Mouse (Mus musculus): ENCODE data around the gene Ttll8. TPM values are rescaled to one million over a fixed set of nuclear protein-coding genes. Genes with fewer than 3 reads are reported as not detected.

The Ttll8 gene
- polyA plus RNA-seq, 1 experiment from 2014 or later = not detected

GRCm38 (mm10) chr15:88915046-88915445 is 39.2 kb downstream of the Ttll8 start:
- Histone ChIP-seq H3K4me3 (ENCODE audit: low read depth, low read length) (no peak overlapping the region), H3K27ac (ENCODE audit: low read length) (no peak overlapping the region), H3K9me3 (replicated peaks; ENCODE audit: control insufficient read depth, low read length) (no peaks in the 10 kb centered on the region), H3K4me1 (ENCODE audit: control insufficient read depth, low read depth, low read length) (peaks cover 2% of the 10 kb centered on the region), H3K36me3 (ENCODE audit: control insufficient read depth, insufficient read depth) (no peaks in the 10 kb centered on the region), H3K9ac (ENCODE audit: low read depth, low read length) (no peak overlapping the region), H3K4me2 (ENCODE audit: low read depth, low read length) (no peak overlapping the region), H3K27me3 (ENCODE audit: control insufficient read depth, insufficient read depth, low read depth, low read length) (no peaks in the 10 kb centered on the region)
- no peak for ATAC-seq (ENCODE audit: low read depth)
- 76% methylated on average over 7 of the region's 7 CpGs for WGBS (ENCODE audit: insufficient replicate concordance)

- no peak overlapping the region for H3K4me3 ChIP-seq (ENCODE audit: low read depth, low read length)
- H3K36me3 ChIP-seq (ENCODE audit: control insufficient read depth, insufficient read depth) = no peaks in the 10 kb centered on the region
- no peaks in the 10 kb centered on the region for H3K9me3 ChIP-seq (replicated peaks; ENCODE audit: control insufficient read depth, low read length)
- no peaks in the 10 kb centered on the region for H3K27me3 ChIP-seq (ENCODE audit: control insufficient read depth, insufficient read depth, low read depth, low read length)
- no peak for ATAC-seq (ENCODE audit: low read depth)
- no peaks in the 10 kb centered on the region; the same call in 1 of the 2 replicates for H3K4me1 ChIP-seq (ENCODE audit: control insufficient read depth, low read depth, low read length)
- no peak overlapping the region for H3K9ac ChIP-seq (ENCODE audit: low read depth, low read length)
- H3K27ac ChIP-seq (ENCODE audit: low read length) = no peak overlapping the region
- H3K4me2 ChIP-seq (ENCODE audit: low read depth, low read length) = no peak overlapping the region
- 59% methylated on average over 4 of the region's 4 CpGs for WGBS (ENCODE audit: insufficient replicate concordance)
These were observed 47.9 kb downstream of the Ttll8 start for GRCm38 (mm10) chr15:88906347-88906746.

DNA sequence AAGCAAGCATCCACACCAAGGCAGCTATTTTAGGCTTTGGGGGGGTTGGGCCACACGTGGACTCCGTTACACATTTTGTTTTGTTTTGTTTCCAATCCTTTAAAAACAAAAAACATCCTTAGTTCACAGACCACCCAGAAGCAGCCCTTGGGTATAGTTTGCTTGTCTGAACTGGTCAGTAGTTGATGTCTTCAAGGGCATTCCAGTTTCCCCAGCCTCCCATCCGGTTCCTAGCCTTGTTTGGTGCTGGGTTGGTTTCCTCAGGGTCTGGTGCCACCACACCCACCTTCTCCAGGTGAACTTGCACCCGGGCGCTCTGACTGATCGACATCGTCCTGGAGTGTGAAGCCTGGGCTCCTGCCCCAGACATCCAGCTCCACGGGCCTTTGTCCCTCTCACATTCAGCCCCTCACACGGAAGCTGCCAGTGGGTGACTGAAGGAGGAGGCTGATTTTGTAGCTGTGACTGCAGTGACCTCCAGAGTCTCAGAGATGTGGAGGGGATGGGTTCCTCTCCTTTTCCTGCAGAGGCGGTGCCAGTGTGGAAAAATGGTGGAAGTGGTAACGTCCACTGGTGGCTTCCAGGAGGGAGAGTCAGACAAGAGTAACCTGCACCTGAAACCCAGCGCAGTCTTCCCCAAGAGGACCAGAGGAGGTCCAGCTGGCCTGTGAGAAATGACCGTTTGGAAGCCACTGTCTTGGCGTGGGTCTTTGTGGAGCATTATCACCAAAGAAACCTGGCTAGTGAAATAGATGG is 50.0 kb downstream of the Ttll8 start:
- H3K4me1 ChIP-seq (ENCODE audit: control insufficient read depth, low read depth, low read length) = no peaks in the 10 kb centered on the region; the same call in 1 of the 2 replicates
- no peak overlapping the region for H3K9ac ChIP-seq (ENCODE audit: low read depth, low read length)
- ATAC-seq (ENCODE audit: low read depth) = no peak
- H3K27me3 ChIP-seq (ENCODE audit: control insufficient read depth, insufficient read depth, low read depth, low read length) = no peaks in the 10 kb centered on the region
- H3K27ac ChIP-seq (ENCODE audit: low read length) = no peak overlapping the region
- H3K4me3 ChIP-seq (ENCODE audit: low read depth, low read length) = no peak overlapping the region
- 70% methylated on average over 14 of the region's 14 CpGs for WGBS (ENCODE audit: insufficient replicate concordance)
- H3K36me3 ChIP-seq (ENCODE audit: control insufficient read depth, insufficient read depth) = no peaks in the 10 kb centered on the region
- H3K4me2 ChIP-seq (ENCODE audit: low read depth, low read length) = no peak overlapping the region
- H3K9me3 ChIP-seq (replicated peaks; ENCODE audit: control insufficient read depth, low read length) = no peaks in the 10 kb centered on the region

GRCm38 (mm10) chr15:88903086-88903485 is 51.1 kb downstream of the Ttll8 start:
- H3K9me3 ChIP-seq (replicated peaks; ENCODE audit: control insufficient read depth, low read length) = no peaks in the 10 kb centered on the region
- no peaks in the 10 kb centered on the region for H3K27me3 ChIP-seq (ENCODE audit: control insufficient read depth, insufficient read depth, low read depth, low read length)
- no peak overlapping the region for H3K9ac ChIP-seq (ENCODE audit: low read depth, low read length)
- H3K36me3 ChIP-seq (ENCODE audit: control insufficient read depth, insufficient read depth) = no peaks in the 10 kb centered on the region
- 55% methylated on average over 1 of the region's 1 CpGs for WGBS (ENCODE audit: insufficient replicate concordance)
- no peak overlapping the region for H3K4me3 ChIP-seq (ENCODE audit: low read depth, low read length)
- ATAC-seq (ENCODE audit: low read depth) = no peak
- no peak overlapping the region for H3K4me2 ChIP-seq (ENCODE audit: low read depth, low read length)
- H3K27ac ChIP-seq (ENCODE audit: low read length) = no peak overlapping the region
- H3K4me1 ChIP-seq (ENCODE audit: control insufficient read depth, low read depth, low read length) = no peaks in the 10 kb centered on the region; the same call in 1 of the 2 replicates

- no peak overlapping the region for H3K4me2 ChIP-seq (ENCODE audit: low read depth, low read length)
These were observed 51.9 kb downstream of the Ttll8 start for GRCm38 (mm10) chr15:88902200-88902875.

DNA sequence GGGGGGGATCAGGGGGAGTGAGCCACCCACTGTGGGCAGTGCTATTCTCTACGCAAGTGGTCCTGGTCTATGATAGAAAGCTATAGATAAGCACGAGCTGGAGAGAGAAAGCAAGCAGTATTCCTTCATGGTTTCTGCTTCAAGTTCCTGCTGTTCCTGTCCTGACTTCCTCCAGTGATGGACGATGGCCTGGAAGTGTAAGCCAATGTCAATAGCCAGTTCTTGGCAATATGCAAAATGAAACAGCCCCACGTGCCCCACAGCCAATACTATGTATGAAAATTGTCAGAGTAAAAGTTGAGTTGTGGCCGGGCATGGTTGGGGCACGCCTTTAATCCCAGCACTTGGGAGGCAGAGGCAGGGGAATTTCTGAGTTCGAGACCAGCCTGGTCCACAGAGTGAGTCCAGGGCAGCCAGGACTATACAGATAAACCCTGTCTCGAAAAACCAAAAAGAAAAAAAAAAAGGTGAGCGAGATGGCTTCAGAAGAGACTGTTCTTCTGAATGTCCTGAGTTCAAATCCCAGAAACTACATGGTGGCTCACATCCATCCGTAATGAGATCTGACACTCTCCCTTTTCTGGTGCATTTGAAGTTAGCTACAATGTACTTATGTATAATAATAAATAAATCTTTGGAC is 57.8 kb downstream of the Ttll8 start:
- WGBS (ENCODE audit: insufficient replicate concordance) = 60% methylated on average over 10 of the region's 10 CpGs
- no peak overlapping the region for H3K4me2 ChIP-seq (ENCODE audit: low read depth, low read length)
- no peak overlapping the region for H3K27ac ChIP-seq (ENCODE audit: low read length)
- no peak for ATAC-seq (ENCODE audit: low read depth)
- peaks cover under 1% of the 10 kb centered on the region; the same call in 1 of the 2 replicates for H3K4me1 ChIP-seq (ENCODE audit: control insufficient read depth, low read depth, low read length)
- no peaks in the 10 kb centered on the region for H3K9me3 ChIP-seq (replicated peaks; ENCODE audit: control insufficient read depth, low read length)
- no peaks in the 10 kb centered on the region for H3K27me3 ChIP-seq (ENCODE audit: control insufficient read depth, insufficient read depth, low read depth, low read length)
- no peaks in the 10 kb centered on the region for H3K36me3 ChIP-seq (ENCODE audit: control insufficient read depth, insufficient read depth)
- no peak overlapping the region for H3K4me3 ChIP-seq (ENCODE audit: low read depth, low read length)
- no peak overlapping the region for H3K9ac ChIP-seq (ENCODE audit: low read depth, low read length)

More at GRCm38 (mm10) chr15:88902200-88902875, 51.9 kb downstream of the Ttll8 start:
- Histone ChIP-seq H3K9ac (ENCODE audit: low read depth, low read length) (no peak overlapping the region), H3K9me3 (replicated peaks; ENCODE audit: control insufficient read depth, low read length) (no peaks in the 10 kb centered on the region), H3K4me1 (ENCODE audit: control insufficient read depth, low read depth, low read length) (no peaks in the 10 kb centered on the region; the same call in 1 of the 2 replicates), H3K27me3 (ENCODE audit: control insufficient read depth, insufficient read depth, low read depth, low read length) (no peaks in the 10 kb centered on the region), H3K36me3 (ENCODE audit: control insufficient read depth, insufficient read depth) (no peaks in the 10 kb centered on the region), H3K4me3 (ENCODE audit: low read depth, low read length) (no peak overlapping the region), H3K27ac (ENCODE audit: low read length) (no peak overlapping the region)
- WGBS (ENCODE audit: insufficient replicate concordance) = 58% methylated on average over 15 of the region's 15 CpGs
- ATAC-seq (ENCODE audit: low read depth) = peak; percentile 87

- no peak overlapping the region for H3K27ac ChIP-seq (ENCODE audit: low read length)
- 56% methylated on average over 6 of the region's 6 CpGs for WGBS (ENCODE audit: insufficient replicate concordance)
These were observed 58.3 kb downstream of the Ttll8 start for GRCm38 (mm10) chr15:88895891-88896290.

DNA sequence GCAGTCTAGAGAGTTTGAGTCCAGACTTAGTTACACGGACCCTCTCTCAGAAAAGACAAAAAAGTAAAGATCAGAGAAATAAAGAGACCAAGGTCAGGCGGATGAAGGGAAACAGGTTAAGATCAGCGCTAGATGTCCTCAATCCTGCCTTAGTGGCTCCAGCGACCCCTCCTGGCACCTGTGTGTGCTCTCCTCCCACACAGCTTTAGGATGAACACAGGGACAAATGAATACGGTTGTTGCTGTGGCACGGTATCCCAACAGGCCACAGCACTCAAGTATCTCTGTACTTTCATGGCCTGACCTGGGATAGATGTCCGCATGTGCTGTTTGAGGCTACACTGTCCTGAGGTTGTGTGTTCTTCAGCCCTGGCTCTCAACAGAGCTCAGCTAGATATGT is 59.1 kb downstream of the Ttll8 start:
- WGBS (ENCODE audit: insufficient replicate concordance) = 55% methylated on average over 7 of the region's 7 CpGs
- no peaks in the 10 kb centered on the region for H3K9me3 ChIP-seq (replicated peaks; ENCODE audit: control insufficient read depth, low read length)
- H3K4me1 ChIP-seq (ENCODE audit: control insufficient read depth, low read depth, low read length) = peaks cover 10% of the 10 kb centered on the region

More at GRCm38 (mm10) chr15:88895891-88896290, 58.3 kb downstream of the Ttll8 start:
- no peaks in the 10 kb centered on the region for H3K27me3 ChIP-seq (ENCODE audit: control insufficient read depth, insufficient read depth, low read depth, low read length)
- no peak for ATAC-seq (ENCODE audit: low read depth)
- H3K4me2 ChIP-seq (ENCODE audit: low read depth, low read length) = no peak overlapping the region
- no peaks in the 10 kb centered on the region for H3K9me3 ChIP-seq (replicated peaks; ENCODE audit: control insufficient read depth, low read length)
- H3K4me3 ChIP-seq (ENCODE audit: low read depth, low read length) = no peak overlapping the region
- no peak overlapping the region for H3K9ac ChIP-seq (ENCODE audit: low read depth, low read length)
- no peaks in the 10 kb centered on the region for H3K36me3 ChIP-seq (ENCODE audit: control insufficient read depth, insufficient read depth)
- H3K4me1 ChIP-seq (ENCODE audit: control insufficient read depth, low read depth, low read length) = peaks cover 6% of the 10 kb centered on the region

GRCm38 (mm10) chr15:88892876-88893275 is 61.3 kb downstream of the Ttll8 start:
- Histone ChIP-seq H3K9ac (ENCODE audit: low read depth, low read length) (no peak overlapping the region), H3K27me3 (ENCODE audit: control insufficient read depth, insufficient read depth, low read depth, low read length) (no peaks in the 10 kb centered on the region), H3K4me2 (ENCODE audit: low read depth, low read length) (no peak overlapping the region), H3K4me1 (ENCODE audit: control insufficient read depth, low read depth, low read length) (peaks cover 10% of the 10 kb centered on the region), H3K27ac (ENCODE audit: low read length) (no peak overlapping the region), H3K9me3 (replicated peaks; ENCODE audit: control insufficient read depth, low read length) (no peaks in the 10 kb centered on the region), H3K4me3 (ENCODE audit: low read depth, low read length) (no peak overlapping the region), H3K36me3 (ENCODE audit: control insufficient read depth, insufficient read depth) (no peaks in the 10 kb centered on the region)
- WGBS (ENCODE audit: insufficient replicate concordance) = 59% methylated on average over 5 of the region's 5 CpGs
- no peak for ATAC-seq (ENCODE audit: low read depth)

More for the DNA sequence above, 59.1 kb downstream of the Ttll8 start:
- H3K27ac ChIP-seq (ENCODE audit: low read length) = no peak overlapping the region
- H3K4me2 ChIP-seq (ENCODE audit: low read depth, low read length) = no peak overlapping the region
- no peak overlapping the region for H3K9ac ChIP-seq (ENCODE audit: low read depth, low read length)
- H3K27me3 ChIP-seq (ENCODE audit: control insufficient read depth, insufficient read depth, low read depth, low read length) = no peaks in the 10 kb centered on the region
- no peak for ATAC-seq (ENCODE audit: low read depth)
- H3K4me3 ChIP-seq (ENCODE audit: low read depth, low read length) = no peak overlapping the region
- no peaks in the 10 kb centered on the region for H3K36me3 ChIP-seq (ENCODE audit: control insufficient read depth, insufficient read depth)
